Mouse (Mus musculus): ENCODE results near the gene Syne1.

DNA sequence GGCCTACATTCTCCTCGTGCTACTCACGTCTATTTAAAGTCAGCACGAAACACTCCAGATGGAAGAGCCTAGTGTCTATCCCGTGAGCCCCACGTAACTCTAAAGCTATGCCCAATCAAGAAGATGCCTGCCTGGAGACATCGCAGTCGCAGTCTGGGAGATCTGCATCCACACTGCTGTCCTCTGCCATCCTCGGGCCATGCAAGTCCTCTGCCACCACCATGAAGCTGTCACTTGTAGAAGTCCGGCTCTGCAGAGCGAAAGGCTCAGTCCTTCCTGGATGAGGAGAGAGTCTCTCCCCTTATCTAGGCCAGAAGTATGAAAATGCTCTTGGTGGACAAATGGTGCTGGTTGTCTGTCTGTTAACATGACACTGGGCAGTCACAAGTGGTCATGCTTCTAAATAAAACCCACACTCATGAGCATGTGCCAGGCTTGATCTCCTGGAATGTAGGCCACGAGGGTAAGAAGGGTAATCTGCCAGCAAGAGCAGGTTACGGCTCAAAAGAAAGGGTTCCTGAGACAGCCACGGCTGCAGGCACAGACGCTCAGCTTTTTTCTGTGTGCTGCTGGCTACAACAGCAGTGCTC, 482.5 kb downstream of the Syne1 start, which contains the start of gene Gm10097:
- TF ChIP-seq POLR2A (IDR thresholded peaks at IDR 0.05; ENCODE audit: low read depth, low read length) (no peak), CTCF (IDR thresholded peaks at IDR 0.05; ENCODE audit: borderline replicate concordance, insufficient read depth, low read length) (no peak)
